Mouse (Mus musculus): ENCODE results near the gene Nsfl1c.
A peak's percentile ranks its signal among the peaks of the same experiment; 100 is the strongest.

Nsfl1c gene

GRCm38 (mm10) chr2:151543063-151543895 is 49.3 kb downstream of the Nsfl1c start:
- peak in 1 of 2 experiments; percentile 44 for DNase-seq (ENCODE audit: low spot score in 2 of 2)

GRCm38 (mm10) chr2:151544673-151545072 is 50.7 kb downstream of the Nsfl1c start:
- DNase-seq (ENCODE audit: low spot score in 2 of 2) = no peak

GRCm38 (mm10) chr2:151546571-151546970 is 52.6 kb downstream of the Nsfl1c start:
- no peak for DNase-seq (ENCODE audit: low spot score in 2 of 2)

- DNase-seq (ENCODE audit: low spot score in 2 of 2) = no peak
Observed at GRCm38 (mm10) chr2:151549615-151550121, 55.7 kb downstream of the Nsfl1c start.
